In the genomic region with DNA sequence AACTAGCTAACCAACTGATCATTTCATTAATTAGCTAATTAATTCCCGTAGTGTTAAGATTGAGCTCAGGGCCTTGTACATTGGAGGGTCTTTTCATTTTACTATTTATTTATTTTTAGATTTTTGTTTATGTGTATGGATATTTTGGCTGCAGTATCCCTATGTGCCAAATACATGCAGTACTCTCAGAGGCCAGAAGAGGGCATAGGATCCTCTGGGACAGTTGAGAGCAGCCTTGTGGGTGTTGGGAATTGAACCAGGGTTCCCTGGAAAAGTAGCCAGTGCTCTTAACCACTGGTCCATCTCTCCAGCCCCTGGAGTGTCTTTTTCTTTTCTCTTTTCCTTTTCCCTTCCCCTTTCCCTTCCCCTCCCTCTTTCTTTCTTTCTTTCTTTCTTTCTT, we compare ENCODE assay signal across 11 mouse cellular contexts. TPM values are rescaled to one million over a fixed set of nuclear protein-coding genes. Genes with fewer than 3 reads are reported as not detected.
DNase-seq lines count a peak whose midpoint lies in the region; ATAC-seq lines count a peak whose summit lies in the region.
"Had no signal": no experiment of that assay in that cellular context is flagged by ENCODE, and none has a peak within 500 bp of the region (broad histone marks: within the 10 kb centered on the region; RNA-seq: fewer than 3 reads in every experiment).

No protein-coding gene starts in this region.

- 0 out of 2 replicates have a peak, but pooled peaks have one; percentile 51 for ATAC-seq in monocyte, adult 5-6 weeks (replicated peaks; ENCODE audit: insufficient number of reproducible peaks, low FRiP score, low TSS enrichment, poor library complexity, severe bottlenecking)

- DNase-seq in kidney, adult 8-10 months = peak; percentile 11 to 38
- no peak for DNase-seq in kidney, adult 11 months
- peak; percentile 62 for DNase-seq in NIH3T3 (ENCODE audit: low read depth)
- peak; percentile 36 for DNase-seq in embryo, embryonic 9.5 days (ENCODE audit: extremely low spot score)
- DNase-seq in frontal cortex, postnatal 14 days (ENCODE audit: low spot score in 2 of 2) = no peak
- no peak for DNase-seq in left cerebral cortex, adult 8-10 months (ENCODE audit: low spot score in 2 of 2)
- no peak for DNase-seq in gastrocnemius, postnatal 25 days

RNA-seq across cellular contexts. Expression of a gene that starts 12.1 kb away (rescaled TPM):
- not detected in 3 replicates for total RNA-seq in monocyte, adult 5-6 weeks (2017)
- under 1 TPM in 1 of 4 experiments, not detected in 3; 0.55 TPM for total RNA-seq in left cerebral cortex, adult 8-10 months (2022)
- not detected for total RNA-seq in gastrocnemius, postnatal 25 days (2021)
- total RNA-seq: heart, postnatal 36 days had no signal

RNA-seq across cellular contexts. Expression of a gene that starts 22.6 kb away (rescaled TPM):
- total RNA-seq in monocyte, adult 5-6 weeks (2017) = not detected in 3 replicates
- under 1 TPM; 0.40 to 0.91 (median 0.69) TPM for total RNA-seq in left cerebral cortex, adult 8-10 months (2022)
- total RNA-seq in gastrocnemius, postnatal 25 days (2021) = not detected
- total RNA-seq: common myeloid progenitor, adult 5-6 weeks; heart, postnatal 36 days; megakaryocyte, adult 5-6 weeks had no signal

RNA-seq across cellular contexts. Expression of a gene that starts 45.1 kb away (rescaled TPM):
- 4.3 to 7.3 TPM (median 5.4 TPM) in 3 replicates for total RNA-seq in monocyte, adult 5-6 weeks (2017)
- total RNA-seq in left cerebral cortex, adult 8-10 months (2022) = 100 to 1,000 TPM; 162 to 192 (median 176) TPM
- total RNA-seq in gastrocnemius, postnatal 25 days (2021) = under 1 TPM in 1 of 2 experiments, not detected in 1; 0.08 TPM

RNA-seq across cellular contexts. Expression of a gene that starts 47.6 kb away (rescaled TPM):
- total RNA-seq in monocyte, adult 5-6 weeks (2017) = 6.1 to 6.8 TPM (median 6.5 TPM) in 3 replicates
- total RNA-seq in left cerebral cortex, adult 8-10 months (2022) = 1 to 10 TPM; 6.8 to 8.4 (median 8.2) TPM
- 1 to 10 TPM; 1.2 to 1.5 TPM for total RNA-seq in gastrocnemius, postnatal 25 days (2021)

Comparison
In these comparisons a context has a peak if more than half of its experiments do, and no peak if none do; other contexts are left out.
1. DNase-seq: peak in kidney, adult 8-10 months (2 of 2), NIH3T3 (single experiment) and embryo, embryonic 9.5 days (single experiment); none in kidney, adult 11 months (single experiment), frontal cortex, postnatal 14 days (0 of 2), left cerebral cortex, adult 8-10 months (0 of 2) and gastrocnemius, postnatal 25 days (single experiment).
2. RNA of a gene that starts 45.1 kb away (total RNA-seq): 162 to 192 TPM in left cerebral cortex, adult 8-10 months; 4.3 to 7.3 TPM in monocyte, adult 5-6 weeks and 0.08 TPM in gastrocnemius, postnatal 25 days; every median in the first group is over 10 times any median in the second.